Mouse (Mus musculus) heart, embryonic 10.5 days (tissue): ENCODE results near the gene Tln2. TPM values are rescaled to one million over a fixed set of nuclear protein-coding genes. Genes with fewer than 3 reads are reported as not detected.
"Not testable (repeated sequence)": the region's sequence is repeated elsewhere in the genome, so short reads cannot be mapped to it uniquely, and the experiment has no call there.

Experiments
- DNase-seq: peaks from one replicate; pipeline ENCODE4 v3.0.0-alpha.2; 2017; ENCODE audit warnings: low spot score
- H3K27ac ChIP-seq: fragments of 300-500 bp; sonication (generic); 2 replicates; pipeline ENCODE4 v1.5.1; 2016; ENCODE audit warnings: mild to moderate bottlenecking
- H3K27me3 ChIP-seq: fragments of 300-500 bp; sonication (generic); 2 replicates; pipeline ENCODE4 v1.6.1; 2016; ENCODE audit warnings: mild to moderate bottlenecking; ENCODE audit not compliant: poor library complexity, insufficient read depth, severe bottlenecking
- H3K36me3 ChIP-seq: fragments of 300-500 bp; sonication (generic); 2 replicates; pipeline ENCODE4 v1.6.1; 2016; ENCODE audit warnings: mild to moderate bottlenecking, moderate library complexity
- H3K4me1 ChIP-seq: fragments of 300-500 bp; sonication (generic); 2 replicates; pipeline ENCODE4 v1.6.1; 2016; ENCODE audit warnings: mild to moderate bottlenecking
- H3K4me3 ChIP-seq: fragments of 300-500 bp; sonication (generic); 2 replicates; pipeline ENCODE4 v1.5.1; 2016; ENCODE audit warnings: mild to moderate bottlenecking, moderate library complexity
- H3K9me3 ChIP-seq: fragments of 300-500 bp; sonication (generic); 2 replicates; pipeline ENCODE4 v1.6.1; 2016; ENCODE audit warnings: mild to moderate bottlenecking, moderate library complexity
- WGBS: fragments of 180-500 bp; shearing (Covaris S2); methylation state at CpG from one replicate; pipeline ENCODE4 v1.1.7; 2016; 5-methylcytosine and 5-hydroxymethylcytosine counted together
- polyA plus RNA-seq: library from polyadenylated mRNA; unstranded; fragments of >200 nt; fragmentation: Nextera tagmentation; extraction: Ambion mirVana; gene quantifications from 2 replicates; pipeline ENCODE4 v1.2.1, GENCODE M21; 2016

Gene Tln2
- polyA plus RNA-seq, 1 experiment from 2014 or later, result 34.7 TPM

GRCm38 (mm10) chr9:67302386-67302989 lies 257.0 kb downstream of the Tln2 start:
- no peak for DNase-seq
- WGBS, result 93% methylated on average over 10 of the region's 10 CpGs
- H3K36me3 ChIP-seq, result peaks cover 38% of the 10 kb centered on the region
- H3K4me3 ChIP-seq, result no peak overlapping the region
- H3K27me3 ChIP-seq, result no peaks in the 10 kb centered on the region
- H3K27ac ChIP-seq, result no peak overlapping the region
- H3K9me3 ChIP-seq, result no peaks in the 10 kb centered on the region
- no peaks in the 10 kb centered on the region for H3K4me1 ChIP-seq

- WGBS, result 83% methylated on average over 2 of the region's 2 CpGs
- Histone ChIP-seq H3K4me3 (no peak overlapping the region), H3K36me3 (peaks cover 38% of the 10 kb centered on the region), H3K9me3 (no peaks in the 10 kb centered on the region), H3K27ac (no peak overlapping the region), H3K27me3 (no peaks in the 10 kb centered on the region), H3K4me1 (no peaks in the 10 kb centered on the region)
- no peak for DNase-seq
Measured at GRCm38 (mm10) chr9:67301571-67301970, 257.9 kb downstream of the Tln2 start.

- WGBS, result 78% methylated on average over 5 of the region's 5 CpGs
- Histone ChIP-seq H3K4me1 (no peaks in the 10 kb centered on the region), H3K9me3 (no peaks in the 10 kb centered on the region), H3K27me3 (no peaks in the 10 kb centered on the region), H3K27ac (no peak overlapping the region), H3K36me3 (peaks cover 37% of the 10 kb centered on the region), H3K4me3 (no peak overlapping the region)
- DNase-seq, result no peak
Measured at GRCm38 (mm10) chr9:67300769-67301168, 258.7 kb downstream of the Tln2 start.

GRCm38 (mm10) chr9:67300346-67300745 lies 259.2 kb downstream of the Tln2 start:
- DNase-seq, result no peak
- 57% methylated on average over 3 of the region's 3 CpGs for WGBS
- H3K27me3 ChIP-seq, result no peaks in the 10 kb centered on the region
- no peak overlapping the region for H3K27ac ChIP-seq
- no peaks in the 10 kb centered on the region for H3K9me3 ChIP-seq
- no peaks in the 10 kb centered on the region for H3K4me1 ChIP-seq
- H3K36me3 ChIP-seq, result peaks cover 40% of the 10 kb centered on the region
- H3K4me3 ChIP-seq, result no peak overlapping the region

GRCm38 (mm10) chr9:67299164-67299563 lies 260.3 kb downstream of the Tln2 start:
- H3K4me1 ChIP-seq, result no peaks in the 10 kb centered on the region
- H3K27me3 ChIP-seq, result no peaks in the 10 kb centered on the region
- no peak overlapping the region for H3K27ac ChIP-seq
- H3K36me3 ChIP-seq, result peaks cover 36% of the 10 kb centered on the region
- H3K9me3 ChIP-seq, result no peaks in the 10 kb centered on the region
- 89% methylated on average over 6 of the region's 6 CpGs for WGBS
- DNase-seq, result no peak
- H3K4me3 ChIP-seq, result no peak overlapping the region

- H3K4me1 ChIP-seq, result no peaks in the 10 kb centered on the region
- peaks cover 36% of the 10 kb centered on the region for H3K36me3 ChIP-seq
- no peaks in the 10 kb centered on the region for H3K9me3 ChIP-seq
- 87% methylated on average over 6 of the region's 6 CpGs for WGBS
- DNase-seq, result no peak
- H3K27ac ChIP-seq, result no peak overlapping the region
- H3K27me3 ChIP-seq, result no peaks in the 10 kb centered on the region
- H3K4me3 ChIP-seq, result no peak overlapping the region
Measured at GRCm38 (mm10) chr9:67297236-67297889, 262.1 kb downstream of the Tln2 start.

GRCm38 (mm10) chr9:67287457-67287856 lies 272.0 kb downstream of the Tln2 start:
- no peak for DNase-seq
- WGBS, result 75% methylated on average over 4 of the region's 4 CpGs
- H3K36me3 ChIP-seq, result peaks cover 46% of the 10 kb centered on the region

GRCm38 (mm10) chr9:67286801-67287200 lies 272.7 kb downstream of the Tln2 start:
- Histone ChIP-seq H3K9me3 (no peaks in the 10 kb centered on the region), H3K27ac (no peak overlapping the region), H3K4me3 (no peak overlapping the region), H3K36me3 (peaks cover 46% of the 10 kb centered on the region), H3K27me3 (peaks cover 6% of the 10 kb centered on the region; the same call in 1 of the 2 replicates), H3K4me1 (0 out of 2 replicates have a peak, but pooled peaks cover 10% of the 10 kb centered on the region)
- 78% methylated on average over 3 of the region's 3 CpGs for WGBS
- no peak for DNase-seq

More at GRCm38 (mm10) chr9:67287457-67287856, 272.0 kb downstream of the Tln2 start:
- H3K27ac ChIP-seq, result no peak overlapping the region
- H3K4me3 ChIP-seq, result no peak overlapping the region
- no peaks in the 10 kb centered on the region for H3K9me3 ChIP-seq
- 0 out of 2 replicates have a peak, but pooled peaks cover 10% of the 10 kb centered on the region for H3K4me1 ChIP-seq
- peaks cover 3% of the 10 kb centered on the region; the same call in 1 of the 2 replicates for H3K27me3 ChIP-seq

- peaks cover 10% of the 10 kb centered on the region for H3K4me1 ChIP-seq
- peaks cover 46% of the 10 kb centered on the region for H3K36me3 ChIP-seq
- WGBS, result 60% methylated on average over 3 of the region's 3 CpGs
- no peak overlapping the region for H3K4me3 ChIP-seq
- H3K27me3 ChIP-seq, result peaks cover 6% of the 10 kb centered on the region; the same call in 1 of the 2 replicates
- no peak overlapping the region for H3K27ac ChIP-seq
- no peak for DNase-seq
- H3K9me3 ChIP-seq, result no peaks in the 10 kb centered on the region
Measured at GRCm38 (mm10) chr9:67285544-67285943, 274.0 kb downstream of the Tln2 start.

- Histone ChIP-seq H3K27me3 (peaks cover 6% of the 10 kb centered on the region; the same call in 1 of the 2 replicates), H3K36me3 (peaks cover 23% of the 10 kb centered on the region), H3K27ac (no peak overlapping the region), H3K9me3 (no peaks in the 10 kb centered on the region), H3K4me1 (peaks cover 15% of the 10 kb centered on the region), H3K4me3 (no peak overlapping the region)
- whole genome bisulfite sequencing, result 83% methylated on average over 6 of the region's 6 CpGs
- no peak for DNase-seq
Measured at GRCm38 (mm10) chr9:67281812-67282211, 277.7 kb downstream of the Tln2 start.

- Histone ChIP-seq H3K4me1 (peaks cover 11% of the 10 kb centered on the region), H3K36me3 (peaks cover 24% of the 10 kb centered on the region)
- not testable (repeated sequence) for H3K9me3 ChIP-seq, H3K4me3 ChIP-seq, H3K27me3 ChIP-seq, H3K27ac ChIP-seq, DNase-seq
Measured at GRCm38 (mm10) chr9:67280311-67280710, 279.2 kb downstream of the Tln2 start.

- Histone ChIP-seq H3K4me1 (peaks cover 17% of the 10 kb centered on the region), H3K9me3 (no peaks in the 10 kb centered on the region), H3K27ac (no peak overlapping the region), H3K4me3 (no peak overlapping the region), H3K27me3 (no peaks in the 10 kb centered on the region), H3K36me3 (peaks cover 26% of the 10 kb centered on the region; the same call in 1 of the 2 replicates)
- no peak for DNase-seq
- WGBS, result 85% methylated on average over 6 of the region's 6 CpGs
Measured at GRCm38 (mm10) chr9:67276446-67276845, 283.1 kb downstream of the Tln2 start.

- Histone ChIP-seq H3K9me3 (no peaks in the 10 kb centered on the region), H3K4me1 (peaks cover 30% of the 10 kb centered on the region), H3K36me3 (peaks cover 28% of the 10 kb centered on the region; the same call in 1 of the 2 replicates), H3K27ac (no peak overlapping the region), H3K27me3 (no peaks in the 10 kb centered on the region), H3K4me3 (no peak overlapping the region)
- WGBS, result 39% methylated on average over 3 of the region's 3 CpGs
- DNase-seq, result no peak
Measured at GRCm38 (mm10) chr9:67274296-67274695, 285.2 kb downstream of the Tln2 start.
